Mouse (Mus musculus) forebrain, embryonic 12.5 days (tissue): ENCODE measurements around the gene Aida. TPM values are rescaled to one million over a fixed set of nuclear protein-coding genes. Genes with fewer than 3 reads are reported as not detected.
"Not testable (repeated sequence)": the region's sequence is repeated elsewhere in the genome, so short reads cannot be mapped to it uniquely, and the experiment has no call there.

Experiments
- ATAC-seq: fragments of 200-750 bp; cut with Nextera tagmentation; 2 replicates; pipeline ENCODE4 v1.8.0; 2017; ENCODE audit warnings: moderate TSS enrichment; ENCODE audit not compliant: low FRiP score
- H3K27ac ChIP-seq: fragments of 300-500 bp; sonication (generic); 2 replicates; pipeline ENCODE4 v1.5.1; 2016; ENCODE audit warnings: mild to moderate bottlenecking
- H3K27me3 ChIP-seq: fragments of 300-500 bp; sonication (generic); 2 replicates; pipeline ENCODE4 v1.6.1; 2016; ENCODE audit warnings: mild to moderate bottlenecking
- H3K36me3 ChIP-seq: fragments of 300-500 bp; sonication (generic); replicated peaks from 2 replicates; pipeline ENCODE4 v1.6.1; 2016; ENCODE audit warnings: mild to moderate bottlenecking
- H3K4me1 ChIP-seq: fragments of 300-500 bp; sonication (generic); 2 replicates; pipeline ENCODE4 v1.6.1; 2016
- H3K4me2 ChIP-seq: fragments of 300-500 bp; sonication (generic); 2 replicates; pipeline ENCODE4 v1.6.1; 2016; ENCODE audit warnings: mild to moderate bottlenecking, moderate library complexity
- H3K4me3 ChIP-seq: fragments of 300-500 bp; sonication (generic); replicated peaks from 2 replicates; pipeline ENCODE4 v1.5.1; 2016; ENCODE audit warnings: mild to moderate bottlenecking
- H3K9ac ChIP-seq: fragments of 300-500 bp; sonication (generic); 2 replicates; pipeline ENCODE4 v1.6.1; 2016; ENCODE audit warnings: mild to moderate bottlenecking
- H3K9me3 ChIP-seq: fragments of 300-500 bp; sonication (generic); 2 replicates; pipeline ENCODE4 v1.6.1; 2016
- WGBS: fragments of 180-500 bp; shearing (Covaris S2); methylation state at CpG from one replicate; pipeline ENCODE4 v1.1.7; 2016; 5-methylcytosine and 5-hydroxymethylcytosine counted together
- polyA plus RNA-seq: library from polyadenylated mRNA; unstranded; fragments of >200 nt; fragmentation: Nextera tagmentation; extraction: Ambion mirVana; gene quantifications from 2 replicates; pipeline ENCODE4 v1.2.1, GENCODE M21; 2016

Gene Aida
- polyA plus RNA-seq, 1 experiment from 2014 or later, result 65.9 TPM

DNA sequence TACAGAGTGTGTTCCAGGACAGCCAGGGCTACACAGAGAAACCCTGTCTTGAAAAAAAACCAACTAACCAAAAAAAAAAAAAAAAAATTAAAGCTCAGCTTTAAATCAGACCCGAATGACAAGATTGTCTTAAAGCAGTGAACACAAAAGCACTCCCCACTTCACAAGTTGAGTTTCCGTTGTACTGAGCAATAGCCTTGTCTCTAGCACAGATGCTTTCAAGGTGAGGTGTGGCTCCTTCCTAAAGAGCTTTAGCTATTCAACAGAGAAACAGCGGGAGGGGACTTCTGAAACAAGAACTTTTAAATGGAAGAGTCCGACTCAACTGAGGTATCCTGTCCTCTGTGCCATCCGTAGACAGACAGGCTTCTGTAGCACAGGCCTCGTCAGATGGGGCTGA lies 28.0 kb downstream of the Aida start:
- Histone ChIP-seq H3K4me1 (no peaks in the 10 kb centered on the region), H3K4me3 (no peak overlapping the region), H3K36me3 (peaks cover 68% of the 10 kb centered on the region), H3K27me3 (no peaks in the 10 kb centered on the region), H3K9ac (no peak overlapping the region), H3K4me2 (no peak overlapping the region), H3K27ac (no peak overlapping the region), H3K9me3 (peaks cover 3% of the 10 kb centered on the region; the same call in 1 of the 2 replicates)
- 94% methylated on average over 6 of the region's 6 CpGs for WGBS
- ATAC-seq, result no peak

DNA sequence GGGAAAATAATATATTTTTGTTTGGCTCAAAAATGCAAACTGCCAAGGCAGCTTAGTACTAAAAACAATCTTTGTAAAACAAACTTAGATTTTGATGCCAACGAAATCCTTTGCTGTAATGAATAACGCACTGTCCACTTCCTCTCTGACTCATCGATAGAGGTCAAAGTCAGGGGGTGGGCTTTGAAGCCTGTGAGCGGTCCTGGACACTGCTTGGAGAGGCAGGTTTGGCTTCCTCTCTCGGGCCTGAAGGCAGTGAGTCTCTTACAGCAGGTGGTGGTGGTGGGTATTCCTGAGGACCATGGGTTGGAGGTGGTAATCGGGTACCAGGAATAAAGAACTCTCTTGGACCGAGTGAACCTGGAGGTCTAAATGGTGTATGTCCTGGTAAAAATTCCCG lies 30.8 kb downstream of the Aida start:
- ATAC-seq, result no peak
- H3K4me3 ChIP-seq, result no peak overlapping the region
- peaks cover 3% of the 10 kb centered on the region; the same call in 1 of the 2 replicates for H3K9me3 ChIP-seq
- H3K36me3 ChIP-seq, result peaks cover 81% of the 10 kb centered on the region
- H3K4me2 ChIP-seq, result no peak overlapping the region
- no peaks in the 10 kb centered on the region for H3K27me3 ChIP-seq
- H3K27ac ChIP-seq, result no peak overlapping the region
- H3K4me1 ChIP-seq, result no peaks in the 10 kb centered on the region
- H3K9ac ChIP-seq, result no peak overlapping the region
- 95% methylated on average over 8 of the region's 8 CpGs for WGBS

DNA sequence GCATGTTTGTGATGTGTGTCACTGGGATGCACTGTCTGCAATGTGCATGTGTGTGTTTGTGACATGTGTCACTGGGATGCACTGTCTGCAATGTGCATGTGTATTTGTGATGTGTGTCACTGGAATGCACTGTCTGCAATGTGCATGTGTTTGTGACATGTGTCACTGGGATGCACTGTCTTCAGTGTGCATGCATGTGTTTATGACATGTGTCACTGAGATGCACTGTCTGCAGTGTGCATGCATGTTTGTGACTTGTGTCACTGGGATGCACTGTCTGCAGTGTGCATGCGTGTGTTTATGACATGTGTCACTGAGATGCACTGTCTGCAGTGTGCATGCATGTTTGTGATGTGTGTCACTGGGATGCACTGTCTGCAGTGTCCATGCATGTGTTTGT lies 46.5 kb downstream of the Aida start:
- not testable (repeated sequence) for H3K27ac ChIP-seq, H3K9ac ChIP-seq, H3K27me3 ChIP-seq, H3K4me3 ChIP-seq, H3K4me2 ChIP-seq, ATAC-seq, H3K9me3 ChIP-seq
- Histone ChIP-seq H3K36me3 (peaks cover 30% of the 10 kb centered on the region), H3K4me1 (peaks cover 16% of the 10 kb centered on the region)
- WGBS, result 94% methylated on average over 1 of the region's 1 CpGs

DNA sequence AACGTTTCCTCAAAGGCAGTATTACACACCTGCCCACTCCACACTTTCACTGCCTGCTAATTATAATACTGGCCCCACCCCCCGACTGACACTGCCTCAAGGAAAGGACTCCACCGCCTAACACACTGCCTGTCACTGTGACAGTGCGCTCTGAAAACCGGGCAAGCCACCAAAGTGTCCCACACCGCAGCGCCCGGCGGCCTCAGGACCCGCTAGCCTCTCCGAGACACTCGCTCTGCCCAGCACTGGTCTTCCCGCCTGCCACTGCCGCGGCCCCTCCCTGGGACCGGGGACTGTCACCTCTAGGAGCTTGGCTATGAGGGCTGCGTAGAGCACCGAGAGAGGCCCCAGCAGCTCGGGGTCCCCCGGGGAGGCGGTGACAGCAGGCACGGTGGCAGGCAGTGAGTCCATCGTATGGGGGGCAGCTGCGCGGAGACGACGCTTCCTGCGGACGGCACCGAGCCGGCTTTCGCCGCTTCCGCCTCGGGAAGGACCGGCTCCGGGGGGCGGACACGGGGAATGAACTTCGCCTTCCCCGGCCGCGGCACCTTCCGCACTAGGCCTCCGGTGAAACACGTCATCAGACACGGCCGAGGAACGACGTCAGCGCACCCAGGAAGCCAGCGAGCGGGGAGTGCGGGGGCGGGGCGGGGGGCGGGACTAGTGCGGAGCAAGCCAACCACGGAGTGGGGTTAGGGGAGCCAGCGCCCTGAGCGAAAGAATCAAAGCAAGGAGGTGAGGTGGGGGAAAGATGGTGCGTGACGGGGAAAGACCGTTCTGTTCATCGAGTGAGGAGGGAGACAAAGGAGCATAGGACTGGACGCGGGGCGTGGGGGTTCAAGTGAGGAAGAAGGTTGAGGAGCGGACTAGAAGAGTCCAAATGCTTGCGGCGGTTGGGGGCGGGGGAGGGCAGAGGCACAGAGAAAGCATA lies 48.8 kb downstream of the Aida start:
- peak overlapping the region; percentile 95 for H3K4me3 ChIP-seq
- H3K27ac ChIP-seq, result peak overlapping the region; percentile 80
- H3K4me2 ChIP-seq, result peak overlapping the region; percentile 87
- peak overlapping the region; percentile 91 for H3K9ac ChIP-seq
- peaks cover 33% of the 10 kb centered on the region for H3K36me3 ChIP-seq
- no peaks in the 10 kb centered on the region for H3K27me3 ChIP-seq
- ATAC-seq, result peak; percentile 98
- 2% methylated on average over 72 of the region's 72 CpGs for WGBS
- H3K9me3 ChIP-seq, result no peaks in the 10 kb centered on the region
- peaks cover 16% of the 10 kb centered on the region for H3K4me1 ChIP-seq

DNA sequence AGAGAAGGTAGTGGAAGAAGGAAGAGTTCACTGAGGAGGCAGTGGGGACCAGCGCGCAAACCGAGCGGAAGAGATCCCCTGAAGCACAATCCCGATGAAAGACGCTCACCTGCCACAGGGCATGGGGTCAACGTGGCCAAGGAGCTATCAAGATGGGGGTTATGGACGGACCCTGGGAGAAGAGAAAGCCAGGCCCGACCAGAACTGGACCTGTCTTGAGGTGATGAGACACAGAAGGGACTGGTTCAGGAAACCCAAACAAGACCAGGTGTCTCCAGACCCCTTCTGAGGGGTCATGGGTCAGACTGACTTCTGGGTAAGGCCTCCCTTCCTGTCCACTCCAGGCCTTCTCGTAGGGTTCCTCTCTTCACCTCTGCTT lies 49.4 kb downstream of the Aida start:
- ATAC-seq, result no peak; the same call in 1 of the 2 replicates
- 11% methylated on average over 10 of the region's 10 CpGs for WGBS
- peaks cover 36% of the 10 kb centered on the region for H3K36me3 ChIP-seq
- H3K27ac ChIP-seq, result peak overlapping the region; percentile 80
- H3K4me3 ChIP-seq, result peak overlapping the region; percentile 95
- H3K9ac ChIP-seq, result peak overlapping the region; percentile 91
- peak overlapping the region; percentile 87 for H3K4me2 ChIP-seq
- H3K4me1 ChIP-seq, result peaks cover 16% of the 10 kb centered on the region
- H3K9me3 ChIP-seq, result no peaks in the 10 kb centered on the region
- H3K27me3 ChIP-seq, result no peaks in the 10 kb centered on the region

DNA sequence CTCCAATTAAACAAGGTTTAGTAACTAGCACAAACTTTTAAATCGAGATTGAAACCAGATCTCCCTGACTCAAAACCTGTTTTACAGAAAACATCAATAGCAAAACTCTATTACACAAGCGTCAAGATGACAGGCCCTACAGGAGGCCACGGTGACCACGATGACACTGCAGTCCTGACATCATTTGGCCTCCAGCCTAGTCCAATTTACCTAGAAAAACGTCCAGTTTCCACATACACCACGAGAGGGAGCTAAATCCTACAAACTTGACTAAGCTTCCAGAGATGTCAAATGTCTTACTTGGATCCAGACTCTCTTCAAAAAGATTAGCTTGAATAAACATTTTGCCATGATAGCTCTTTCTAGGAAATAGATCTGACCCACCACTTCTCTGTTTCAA lies 53.5 kb downstream of the Aida start:
- peaks cover 56% of the 10 kb centered on the region for H3K36me3 ChIP-seq

DNA sequence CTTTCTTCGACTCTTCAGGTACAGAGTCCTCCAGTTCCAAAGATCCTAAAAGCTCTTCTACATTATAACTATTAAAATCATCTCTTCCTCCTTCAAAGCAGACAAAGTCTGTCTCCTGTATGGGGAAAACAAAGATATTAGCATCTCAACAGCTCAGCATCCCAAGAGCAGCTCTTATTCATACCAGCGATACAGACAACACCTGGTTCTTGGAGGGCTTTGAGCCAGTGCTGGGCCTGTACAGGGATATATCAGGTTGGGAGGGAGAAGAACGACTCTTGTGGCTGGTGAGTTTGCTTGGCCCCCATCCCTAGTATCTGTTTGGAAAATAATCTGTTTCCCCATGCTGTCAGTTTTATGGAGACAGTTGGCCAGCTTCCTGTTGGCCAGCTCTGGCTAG lies 62.5 kb downstream of the Aida start:
- H3K36me3 ChIP-seq, result peaks cover 70% of the 10 kb centered on the region
- no peak overlapping the region for H3K4me3 ChIP-seq
- H3K9me3 ChIP-seq, result no peaks in the 10 kb centered on the region
- 91% methylated on average over 3 of the region's 3 CpGs for WGBS
- no peaks in the 10 kb centered on the region for H3K4me1 ChIP-seq
- H3K9ac ChIP-seq, result no peak overlapping the region
- H3K27ac ChIP-seq, result no peak overlapping the region
- ATAC-seq, result no peak
- no peaks in the 10 kb centered on the region for H3K27me3 ChIP-seq
- no peak overlapping the region for H3K4me2 ChIP-seq

More for the DNA sequence above, 53.5 kb downstream of the Aida start:
- no peaks in the 10 kb centered on the region for H3K9me3 ChIP-seq
- H3K27ac ChIP-seq, result no peak overlapping the region
- 35% methylated on average over 6 of the region's 6 CpGs for WGBS
- no peak overlapping the region for H3K4me3 ChIP-seq
- no peak overlapping the region for H3K4me2 ChIP-seq
- H3K27me3 ChIP-seq, result no peaks in the 10 kb centered on the region
- H3K4me1 ChIP-seq, result peaks cover 13% of the 10 kb centered on the region
- no peak for ATAC-seq
- no peak overlapping the region for H3K9ac ChIP-seq

DNA sequence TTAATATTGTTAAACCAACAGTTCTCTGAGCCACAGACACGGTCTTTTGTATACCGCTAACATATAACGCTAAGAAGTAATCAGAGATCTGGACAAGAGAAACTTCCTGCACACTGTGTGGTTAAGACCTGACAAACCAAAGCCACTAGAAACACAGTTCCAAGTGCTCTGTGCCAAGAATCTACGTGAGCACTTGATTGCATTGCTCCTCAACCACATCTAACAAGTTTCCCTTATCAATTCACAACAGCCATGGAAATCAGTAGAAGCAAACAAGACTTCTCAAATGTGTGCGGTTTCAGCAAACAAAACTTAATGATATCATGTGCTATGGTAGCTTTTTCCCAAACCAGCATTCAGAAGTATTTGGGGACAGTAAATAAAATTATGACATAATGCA lies 65.9 kb downstream of the Aida start:
- H3K36me3 ChIP-seq, result peaks cover 63% of the 10 kb centered on the region
- H3K4me1 ChIP-seq, result no peaks in the 10 kb centered on the region
- H3K9ac ChIP-seq, result no peak overlapping the region
- whole genome bisulfite sequencing, result 92% methylated on average over 5 of the region's 5 CpGs
- no peaks in the 10 kb centered on the region for H3K27me3 ChIP-seq
- H3K9me3 ChIP-seq, result no peaks in the 10 kb centered on the region
- no peak overlapping the region for H3K4me2 ChIP-seq
- no peak overlapping the region for H3K4me3 ChIP-seq
- H3K27ac ChIP-seq, result no peak overlapping the region
- no peak for ATAC-seq

DNA sequence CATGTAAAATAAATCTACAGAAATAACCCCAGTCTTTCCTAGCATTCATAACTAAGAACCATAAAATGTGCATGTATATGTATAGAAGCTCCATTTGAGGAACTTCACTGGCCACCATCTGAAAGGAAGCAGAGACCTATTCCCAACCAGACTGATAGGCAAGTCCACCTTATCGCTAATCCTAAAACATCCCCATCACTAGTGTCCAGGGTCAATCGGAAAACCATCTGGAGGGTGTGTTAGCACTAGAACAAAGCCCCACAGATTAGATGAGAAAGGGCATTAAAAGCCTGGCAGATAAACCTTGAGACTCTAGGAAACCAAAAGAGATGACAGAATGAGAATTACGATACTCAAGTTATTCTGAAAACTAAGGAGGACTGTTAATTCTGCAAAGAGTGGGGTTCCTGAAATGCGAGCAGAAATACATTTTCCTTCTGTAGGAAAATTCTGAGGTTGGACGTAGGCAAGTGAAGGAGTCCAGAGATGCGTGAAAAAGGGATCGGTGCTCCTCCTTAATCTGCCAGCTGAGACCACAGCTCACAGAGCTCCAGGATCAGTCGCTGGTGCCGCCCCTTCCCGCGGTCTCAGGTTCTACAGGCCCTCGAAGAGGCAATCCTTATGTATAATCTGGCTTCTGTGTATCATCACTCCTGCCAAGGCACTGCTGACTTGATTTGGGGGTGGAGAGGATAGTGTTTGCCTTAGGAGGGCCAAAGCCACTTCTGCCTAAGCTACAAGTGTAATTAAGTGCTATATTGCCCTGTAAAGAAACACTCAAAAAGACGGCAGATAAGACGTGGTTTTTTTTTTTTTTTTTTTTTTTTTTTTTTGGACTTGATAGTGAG lies 66.6 kb downstream of the Aida start:
- ATAC-seq, result no peak
- Histone ChIP-seq H3K4me2 (no peak overlapping the region), H3K27ac (no peak overlapping the region), H3K9me3 (no peaks in the 10 kb centered on the region), H3K9ac (no peak overlapping the region), H3K36me3 (peaks cover 56% of the 10 kb centered on the region), H3K27me3 (no peaks in the 10 kb centered on the region), H3K4me1 (peaks cover 5% of the 10 kb centered on the region), H3K4me3 (no peak overlapping the region)
- 90% methylated on average over 14 of the region's 14 CpGs for WGBS

DNA sequence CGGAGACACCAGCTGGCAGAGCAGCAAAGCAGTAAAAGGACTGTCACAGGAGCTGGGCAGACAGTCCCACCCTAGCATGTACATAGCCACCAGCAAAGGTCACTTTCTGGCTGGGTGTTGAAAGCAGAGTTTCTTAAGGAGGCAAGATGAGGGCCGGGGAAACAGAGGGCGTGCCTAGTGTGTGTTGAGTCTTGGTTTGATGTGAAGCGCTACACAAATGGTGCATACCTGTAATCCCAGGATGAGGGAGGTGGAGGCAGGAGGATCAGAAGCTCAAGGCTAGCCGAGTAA lies 67.1 kb downstream of the Aida start:
- Histone ChIP-seq H3K4me1 (peaks cover 9% of the 10 kb centered on the region), H3K4me3 (no peak overlapping the region), H3K9ac (no peak overlapping the region), H3K27ac (no peak overlapping the region), H3K27me3 (no peaks in the 10 kb centered on the region), H3K9me3 (no peaks in the 10 kb centered on the region), H3K4me2 (no peak overlapping the region), H3K36me3 (peaks cover 50% of the 10 kb centered on the region)
- WGBS, result 89% methylated on average over 5 of the region's 5 CpGs
- no peak for ATAC-seq

DNA sequence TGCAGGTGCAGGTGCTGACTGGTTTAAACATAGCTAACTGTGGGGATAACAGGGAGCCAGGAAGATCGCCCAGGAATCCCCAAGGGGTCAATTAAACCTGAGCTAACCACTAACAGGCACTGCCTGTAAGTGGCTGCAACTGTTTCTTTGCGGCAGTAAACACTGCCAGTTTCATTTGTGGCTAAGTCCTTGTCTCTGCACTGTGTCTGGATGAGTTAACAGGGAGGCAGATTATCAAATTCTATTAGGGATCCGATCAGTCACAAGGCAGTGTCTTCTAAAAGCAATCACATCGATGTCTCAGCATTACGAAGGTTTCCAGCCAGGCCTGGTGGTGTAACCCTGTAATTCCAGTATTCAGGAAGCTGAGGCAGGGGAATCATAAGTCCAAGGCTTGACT lies 70.0 kb downstream of the Aida start:
- Histone ChIP-seq H3K4me3 (no peak overlapping the region), H3K27me3 (no peaks in the 10 kb centered on the region), H3K4me1 (peaks cover 19% of the 10 kb centered on the region), H3K27ac (no peak overlapping the region), H3K9me3 (no peaks in the 10 kb centered on the region), H3K9ac (no peak overlapping the region), H3K4me2 (no peak overlapping the region), H3K36me3 (peaks cover 33% of the 10 kb centered on the region)
- ATAC-seq, result no peak
- 92% methylated on average over 5 of the region's 5 CpGs for WGBS

DNA sequence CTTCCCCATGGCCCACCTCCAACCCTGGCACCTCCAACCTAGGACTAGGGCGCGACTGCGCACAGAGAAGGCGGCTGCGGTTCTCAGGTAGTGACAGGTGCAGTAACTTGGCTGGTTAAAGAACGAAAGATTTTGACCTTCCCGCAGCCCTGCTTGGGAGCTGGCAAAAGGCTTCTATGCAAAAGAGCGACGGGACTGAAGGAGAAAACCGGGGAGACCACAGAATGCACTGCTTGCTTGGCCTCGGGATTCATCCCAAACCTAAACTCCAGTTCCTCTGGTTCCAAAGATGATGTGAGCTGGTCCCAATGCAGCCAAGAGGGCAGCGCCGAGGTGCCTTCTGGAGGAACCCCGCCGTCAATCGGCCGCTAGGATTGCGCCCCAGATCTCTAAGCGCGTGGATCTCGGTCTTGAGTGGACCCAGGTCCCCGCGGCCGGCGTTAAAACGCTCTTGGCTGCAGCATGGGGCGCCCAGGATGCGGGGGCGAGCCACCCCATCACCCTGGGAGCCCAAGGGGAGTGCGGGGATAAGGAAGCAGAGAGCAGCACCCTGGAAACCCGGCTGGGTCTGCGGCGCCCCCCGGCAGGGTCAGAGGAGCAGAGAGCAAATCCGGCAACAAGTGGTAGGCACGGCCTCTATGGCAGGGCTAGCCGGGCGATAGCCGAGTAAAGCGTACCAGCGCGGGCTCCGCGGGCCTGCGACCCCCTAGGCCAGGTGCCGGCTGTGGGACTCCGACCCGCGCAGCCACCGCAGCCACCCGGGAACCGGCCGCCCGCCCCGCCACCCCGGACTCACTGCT lies 72.4 kb downstream of the Aida start:
- H3K27me3 ChIP-seq, result peaks cover 3% of the 10 kb centered on the region; the same call in 1 of the 2 replicates
- H3K4me2 ChIP-seq, result peak overlapping the region; percentile 92
- 1% methylated on average over 56 of the region's 56 CpGs for WGBS
- ATAC-seq, result peak; percentile 74
- peak overlapping the region; percentile 70 for H3K27ac ChIP-seq
- peak overlapping the region; percentile 89 for H3K9ac ChIP-seq
- H3K4me3 ChIP-seq, result peak overlapping the region; percentile 88
- H3K4me1 ChIP-seq, result peaks cover 19% of the 10 kb centered on the region
- H3K9me3 ChIP-seq, result no peaks in the 10 kb centered on the region
- H3K36me3 ChIP-seq, result peaks cover 16% of the 10 kb centered on the region
